In genomic region chr4:145074276-145074675, GRCm38 (mm10) we compare ENCODE assay signal across 17 mouse cellular contexts.
DNase-seq lines count a peak whose midpoint lies in the region; ATAC-seq and TF ChIP-seq lines count a peak whose summit lies in the region.
"Had no signal": no experiment of that assay in that cellular context is flagged by ENCODE, and none has a peak within 500 bp of the region (broad histone marks: within the 10 kb centered on the region; RNA-seq: fewer than 3 reads in every experiment).

No protein-coding gene starts in this region.

- H3K4me1 ChIP-seq in kidney, embryonic 14.5 days (ENCODE audit: control insufficient read depth, insufficient read depth, low read length) = no peaks in the 10 kb centered on the region
- H3K4me1 ChIP-seq in liver, embryonic 14.5 days (replicated peaks; ENCODE audit: control insufficient read depth in 2 of 2, insufficient read depth in 2 of 2, low read length in 1 of 2) = peaks cover under 1 to 7% of the 10 kb centered on the region in 2 experiments; a peak in 3 of 4 replicates
- H3K4me1 ChIP-seq in stomach, embryonic 16.5 days (ENCODE audit: control insufficient read depth, insufficient read depth, low read length) = no peaks in the 10 kb centered on the region
- H3K4me1 ChIP-seq in cerebellum, adult 2 months (ENCODE audit: control insufficient read depth, insufficient read depth, low read length) = no peaks in the 10 kb centered on the region
- H3K4me1 ChIP-seq: embryonic facial prominence, embryonic 15.5 days; limb, embryonic 12.5 days had no signal

- ATAC-seq in kidney, embryonic 14.5 days (ENCODE audit: low FRiP score, low TSS enrichment) = no peak
- ATAC-seq in granulocyte monocyte progenitor cell, adult 5-6 weeks (replicated peaks; ENCODE audit: poor library complexity, severe bottlenecking) = peak; percentile 24
- peak; percentile 67 for ATAC-seq in liver, embryonic 14.5 days (ENCODE audit: insufficient read depth)
- ATAC-seq in stomach, embryonic 16.5 days (ENCODE audit: insufficient read depth, low FRiP score) = peak; percentile 73; the same call in 1 of the 2 replicates
- no peak for ATAC-seq in megakaryocyte-erythroid progenitor cell, adult 5-6 weeks (replicated peaks; ENCODE audit: low FRiP score, low TSS enrichment, poor library complexity, severe bottlenecking)
- ATAC-seq: activated CD4-positive, CD25-positive, alpha-beta regulatory T cell, adult 4 months; forebrain, embryonic 14.5 days; hindbrain, postnatal 0 days had no signal

- TF ChIP-seq EP300 in liver, embryonic 14.5 days (IDR thresholded peaks at IDR 0.05; ENCODE audit: low read depth) = no peak

- H3K9me3 ChIP-seq in kidney, embryonic 14.5 days (ENCODE audit: control insufficient read depth, low read length) = no peaks in the 10 kb centered on the region
- no peaks in the 10 kb centered on the region for H3K9me3 ChIP-seq in liver, embryonic 14.5 days (ENCODE audit: control insufficient read depth, low read length)
- no peaks in the 10 kb centered on the region for H3K9me3 ChIP-seq in stomach, embryonic 16.5 days (replicated peaks; ENCODE audit: control insufficient read depth, low read length)
- H3K9me3 ChIP-seq: embryonic facial prominence, embryonic 15.5 days; limb, embryonic 12.5 days; megakaryocyte, embryonic 14.5 days had no signal

- no peak overlapping the region for H3K4me2 ChIP-seq in kidney, embryonic 14.5 days (replicated peaks; ENCODE audit: low read depth, low read length)
- H3K4me2 ChIP-seq in liver, embryonic 14.5 days (ENCODE audit: low read depth) = no peak overlapping the region
- H3K4me2 ChIP-seq in stomach, embryonic 16.5 days (ENCODE audit: low read depth, low read length) = no peak overlapping the region
- H3K4me2 ChIP-seq: embryonic facial prominence, embryonic 15.5 days; limb, embryonic 12.5 days had no signal

- no peak overlapping the region for H3K4me3 ChIP-seq in kidney, embryonic 14.5 days (ENCODE audit: low read length)
- no peak overlapping the region for H3K4me3 ChIP-seq in liver, embryonic 14.5 days (ENCODE audit: insufficient read depth in 1 of 2, low read depth in 2 of 2, low read length in 2 of 2)
- no peak overlapping the region for H3K4me3 ChIP-seq in stomach, embryonic 16.5 days (replicated peaks; ENCODE audit: low read length)
- H3K4me3 ChIP-seq in cerebellum, adult 2 months (replicated peaks; ENCODE audit: insufficient read depth, low read depth, low read length) = no peak overlapping the region
- H3K4me3 ChIP-seq: embryonic facial prominence, embryonic 15.5 days; heart, adult 2 months; limb, embryonic 12.5 days; megakaryocyte, embryonic 14.5 days had no signal

- no peak for TF ChIP-seq POLR2A in cerebellum, adult 2 months (IDR thresholded peaks at IDR 0.05; ENCODE audit: borderline replicate concordance, insufficient read depth, low read length)

- no peak overlapping the region for H3K27ac ChIP-seq in kidney, embryonic 14.5 days (ENCODE audit: low read depth, low read length)
- no peak overlapping the region for H3K27ac ChIP-seq in liver, embryonic 14.5 days
- H3K27ac ChIP-seq in stomach, embryonic 16.5 days (ENCODE audit: low read length) = no peak overlapping the region
- H3K27ac ChIP-seq in cerebellum, adult 2 months (ENCODE audit: insufficient read depth, low read length) = no peak overlapping the region
- H3K27ac ChIP-seq: embryonic facial prominence, embryonic 15.5 days; heart, adult 2 months; hindbrain, postnatal 0 days; limb, embryonic 12.5 days had no signal

- H3K36me3 ChIP-seq in kidney, embryonic 14.5 days (ENCODE audit: control insufficient read depth, insufficient read depth, low read length) = peaks cover 48% of the 10 kb centered on the region
- peaks cover 33% of the 10 kb centered on the region for H3K36me3 ChIP-seq in liver, embryonic 14.5 days (replicated peaks; ENCODE audit: control insufficient read depth, insufficient read depth, low read depth)
- H3K36me3 ChIP-seq in stomach, embryonic 16.5 days (ENCODE audit: control insufficient read depth, insufficient read depth, low read length) = peaks cover 14% of the 10 kb centered on the region

- no peak overlapping the region for H3K9ac ChIP-seq in kidney, embryonic 14.5 days (ENCODE audit: low read depth, low read length)
- no peak overlapping the region for H3K9ac ChIP-seq in liver, embryonic 14.5 days (replicated peaks)
- H3K9ac ChIP-seq in stomach, embryonic 16.5 days (ENCODE audit: low read length) = no peak overlapping the region
- H3K9ac ChIP-seq: embryonic facial prominence, embryonic 15.5 days; limb, embryonic 12.5 days had no signal

- DNase-seq in kidney, adult 9 months = peak; percentile 57
- peak in 2 of 3 experiments; percentile 16 to 33 for DNase-seq in liver, embryonic 14.5 days (ENCODE audit: low read depth in 3 of 3, low spot score in 3 of 3)
- no peak for DNase-seq in cerebellum, adult 2 months
- DNase-seq: cerebellum, adult 11 months; heart, adult 2 months; retina, postnatal 1 day; thymus, postnatal 4 days had no signal

- 69% methylated on average over 2 of the region's 2 CpGs for WGBS in kidney, embryonic 14.5 days
- 60% methylated on average over 2 of the region's 2 CpGs for WGBS in liver, embryonic 14.5 days (ENCODE audit: insufficient replicate concordance)
- WGBS in stomach, embryonic 16.5 days = 54% methylated on average over 2 of the region's 2 CpGs
- WGBS in cerebellum, adult 2 months = 91% methylated on average over 2 of the region's 2 CpGs

- H3K27me3 ChIP-seq in kidney, embryonic 14.5 days (ENCODE audit: control insufficient read depth, insufficient read depth, low read length) = no peaks in the 10 kb centered on the region
- no peaks in the 10 kb centered on the region for H3K27me3 ChIP-seq in liver, embryonic 14.5 days (ENCODE audit: control insufficient read depth, insufficient read depth, low read length)
- no peaks in the 10 kb centered on the region for H3K27me3 ChIP-seq in stomach, embryonic 16.5 days (ENCODE audit: control insufficient read depth, insufficient read depth, low read length)
- H3K27me3 ChIP-seq in cerebellum, adult 2 months (ENCODE audit: control insufficient read depth, insufficient read depth, low read length) = no peaks in the 10 kb centered on the region
- H3K27me3 ChIP-seq: embryonic facial prominence, embryonic 15.5 days; limb, embryonic 12.5 days; megakaryocyte, embryonic 14.5 days had no signal

- TF ChIP-seq CTCF in liver, embryonic 14.5 days (IDR thresholded peaks at IDR 0.05; ENCODE audit: low read depth) = no peak
- TF ChIP-seq CTCF in cerebellum, adult 2 months (IDR thresholded peaks at IDR 0.05; ENCODE audit: borderline replicate concordance, insufficient read depth, low read depth, low read length) = no peak

Comparison
In these comparisons a context has a peak if more than half of its experiments do, and no peak if none do; other contexts are left out.
1. DNase-seq: peak in kidney, adult 9 months (single experiment) and liver, embryonic 14.5 days (2 of 3); none in cerebellum, adult 2 months (0 of 2).
2. ATAC-seq: peak in granulocyte monocyte progenitor cell, adult 5-6 weeks (single experiment), liver, embryonic 14.5 days (single experiment) and stomach, embryonic 16.5 days (single experiment); none in kidney, embryonic 14.5 days (single experiment) and megakaryocyte-erythroid progenitor cell, adult 5-6 weeks (single experiment).